Mouse (Mus musculus) liver, postnatal 0 days (tissue): Measurements from ENCODE around the gene Ddias. TPM values are rescaled to one million over a fixed set of nuclear protein-coding genes. Genes with fewer than 3 reads are reported as not detected.

ENCODE experiments used
- ATAC-seq: fragments of 200-750 bp; cut with Nextera tagmentation; 2 replicates; pipeline ENCODE4 v1.8.0; 2017; ENCODE audit warnings: mild to moderate bottlenecking, moderate library complexity
- DNase-seq: peaks from one replicate; pipeline ENCODE4 v3.0.0-alpha.2; 2016
- H3K27ac ChIP-seq: fragments of 300-500 bp; sonication (generic); 2 replicates; pipeline ENCODE4 v1.5.1; 2014; ENCODE audit warnings: antibody characterized with exemption, moderate library complexity, mild to moderate bottlenecking, low read depth
- H3K27me3 ChIP-seq: fragments of 300-500 bp; sonication (generic); 2 replicates; pipeline ENCODE4 v1.6.1; 2014; ENCODE audit warnings: low read length, control low read depth, mixed read lengths; ENCODE audit not compliant: insufficient read depth
- H3K36me3 ChIP-seq: fragments of 300-500 bp; sonication (generic); replicated peaks from 2 replicates; pipeline ENCODE4 v1.6.1; 2014; ENCODE audit warnings: mild to moderate bottlenecking, control low read depth, low read length, moderate library complexity, mixed read lengths; ENCODE audit not compliant: insufficient read depth
- H3K4me1 ChIP-seq: fragments of 300-500 bp; sonication (generic); 2 replicates; pipeline ENCODE4 v1.6.1; 2014; ENCODE audit warnings: antibody characterized with exemption, mild to moderate bottlenecking, control low read depth; ENCODE audit not compliant: insufficient read depth
- H3K4me2 ChIP-seq: fragments of 300-500 bp; sonication (generic); 2 replicates; pipeline ENCODE4 v1.6.1; 2014; ENCODE audit warnings: low read depth, mild to moderate bottlenecking, low read length, moderate library complexity, mixed read lengths
- H3K4me3 ChIP-seq: fragments of 300-500 bp; sonication (generic); 2 replicates; pipeline ENCODE4 v1.5.1; 2014; ENCODE audit warnings: low read depth, low read length
- H3K9ac ChIP-seq: fragments of 300-500 bp; sonication (generic); replicated peaks from 2 replicates; pipeline ENCODE4 v1.6.1; 2014; ENCODE audit warnings: mild to moderate bottlenecking, moderate library complexity
- H3K9me3 ChIP-seq: fragments of 300-500 bp; sonication (generic); 2 replicates; pipeline ENCODE4 v1.6.1; 2016; ENCODE audit warnings: mild to moderate bottlenecking, control low read depth, low read length, mixed read lengths
- CTCF ChIP-seq: sonication (generic); IDR thresholded peaks from 2 replicates; pipeline ENCODE4 v1.5.1; 2016; ENCODE audit warnings: antibody characterized with exemption, low read depth
- EP300 ChIP-seq: IDR thresholded peaks from 2 replicates; pipeline ENCODE4 v1.6.1; 2016; ENCODE audit warnings: antibody characterized with exemption, low read depth, mild to moderate bottlenecking
- WGBS: fragments of 180-500 bp; shearing (Covaris S2); extraction: QIAGEN DNeasy Blood & Tissue Kit; methylation state at CpG from one replicate; pipeline ENCODE4 v1.1.7; 2014; ENCODE audit not compliant: insufficient replicate concordance; 5-methylcytosine and 5-hydroxymethylcytosine counted together
- polyA plus RNA-seq: library from polyadenylated mRNA; unstranded; fragments of >200 nt; fragmentation: Nextera tagmentation; extraction: Ambion mirVana; gene quantifications from 2 replicates; pipeline ENCODE4 v1.2.1, GENCODE M21; 2015

Gene Ddias
- polyA plus RNA-seq, 1 experiment from 2014 or later: 3.9 TPM

- 64% methylated on average over 3 of the region's 3 CpGs for WGBS
- TF ChIP-seq CTCF (no peak), EP300 (no peak)
- no peak for DNase-seq
- H3K9ac ChIP-seq: no peak overlapping the region
- no peaks in the 10 kb centered on the region for H3K4me1 ChIP-seq
- no peaks in the 10 kb centered on the region for H3K36me3 ChIP-seq
- no peak overlapping the region for H3K27ac ChIP-seq
- H3K4me2 ChIP-seq: no peak overlapping the region
- H3K9me3 ChIP-seq: no peaks in the 10 kb centered on the region
- no peaks in the 10 kb centered on the region for H3K27me3 ChIP-seq
- ATAC-seq: no peak
- H3K4me3 ChIP-seq: no peak overlapping the region
Observed at GRCm38 (mm10) chr7:92837907-92838306, 36.1 kb downstream of the Ddias start.

- 49% methylated on average over 11 of the region's 11 CpGs for WGBS
- no peaks in the 10 kb centered on the region for H3K36me3 ChIP-seq
- TF ChIP-seq CTCF (no peak), EP300 (no peak)
- ATAC-seq (peak; percentile 60), DNase-seq (peak; percentile 21)
- no peak overlapping the region for H3K4me2 ChIP-seq
- H3K27me3 ChIP-seq: no peaks in the 10 kb centered on the region
- H3K27ac ChIP-seq: no peak overlapping the region
- no peaks in the 10 kb centered on the region for H3K4me1 ChIP-seq
- no peak overlapping the region for H3K4me3 ChIP-seq
- no peak overlapping the region for H3K9ac ChIP-seq
- H3K9me3 ChIP-seq: no peaks in the 10 kb centered on the region
Observed at GRCm38 (mm10) chr7:92837226-92837625, 36.8 kb downstream of the Ddias start.

- Histone ChIP-seq H3K36me3 (no peaks in the 10 kb centered on the region), H3K4me2 (no peak overlapping the region), H3K4me3 (no peak overlapping the region), H3K27ac (no peak overlapping the region), H3K9ac (no peak overlapping the region), H3K4me1 (no peaks in the 10 kb centered on the region), H3K27me3 (no peaks in the 10 kb centered on the region), H3K9me3 (no peaks in the 10 kb centered on the region)
- WGBS: 70% methylated on average over 3 of the region's 3 CpGs
- no peak for ATAC-seq
- DNase-seq: no peak
- no peak for TF ChIP-seq CTCF
Observed at GRCm38 (mm10) chr7:92836447-92836846, 37.6 kb downstream of the Ddias start.

- Histone ChIP-seq H3K36me3 (no peaks in the 10 kb centered on the region), H3K4me1 (no peaks in the 10 kb centered on the region), H3K9ac (no peak overlapping the region), H3K27ac (no peak overlapping the region), H3K4me2 (no peak overlapping the region), H3K27me3 (no peaks in the 10 kb centered on the region), H3K9me3 (no peaks in the 10 kb centered on the region), H3K4me3 (no peak overlapping the region)
- no peak for ATAC-seq
- TF ChIP-seq EP300: no peak
- no peak for TF ChIP-seq CTCF
- no peak for DNase-seq
- 71% methylated on average over 2 of the region's 2 CpGs for WGBS
Observed at GRCm38 (mm10) chr7:92834391-92834790, 39.7 kb downstream of the Ddias start.

- ATAC-seq (no peak), DNase-seq (no peak)
- no peak overlapping the region for H3K4me2 ChIP-seq
- H3K36me3 ChIP-seq: no peaks in the 10 kb centered on the region
- no peak for TF ChIP-seq EP300
- TF ChIP-seq CTCF: no peak
- H3K27ac ChIP-seq: no peak overlapping the region
- no peak overlapping the region for H3K9ac ChIP-seq
- H3K4me3 ChIP-seq: no peak overlapping the region
- no peaks in the 10 kb centered on the region for H3K27me3 ChIP-seq
- H3K9me3 ChIP-seq: no peaks in the 10 kb centered on the region
- H3K4me1 ChIP-seq: no peaks in the 10 kb centered on the region
- 56% methylated on average over 6 of the region's 6 CpGs for WGBS
Observed at GRCm38 (mm10) chr7:92832395-92832794, 41.7 kb downstream of the Ddias start.

- Histone ChIP-seq H3K9me3 (no peaks in the 10 kb centered on the region), H3K9ac (no peak overlapping the region), H3K36me3 (no peaks in the 10 kb centered on the region; the same call in 1 of the 2 replicates), H3K4me1 (no peaks in the 10 kb centered on the region), H3K27me3 (no peaks in the 10 kb centered on the region), H3K4me2 (no peak overlapping the region), H3K4me3 (no peak overlapping the region), H3K27ac (no peak overlapping the region)
- 56% methylated on average over 3 of the region's 3 CpGs for WGBS
- peak; percentile 56 for TF ChIP-seq CTCF
- no peak for TF ChIP-seq EP300
- ATAC-seq: peak; percentile 38; the same call in 1 of the 2 replicates
- no peak for DNase-seq
Observed at GRCm38 (mm10) chr7:92827981-92828380, 46.1 kb downstream of the Ddias start.

DNA sequence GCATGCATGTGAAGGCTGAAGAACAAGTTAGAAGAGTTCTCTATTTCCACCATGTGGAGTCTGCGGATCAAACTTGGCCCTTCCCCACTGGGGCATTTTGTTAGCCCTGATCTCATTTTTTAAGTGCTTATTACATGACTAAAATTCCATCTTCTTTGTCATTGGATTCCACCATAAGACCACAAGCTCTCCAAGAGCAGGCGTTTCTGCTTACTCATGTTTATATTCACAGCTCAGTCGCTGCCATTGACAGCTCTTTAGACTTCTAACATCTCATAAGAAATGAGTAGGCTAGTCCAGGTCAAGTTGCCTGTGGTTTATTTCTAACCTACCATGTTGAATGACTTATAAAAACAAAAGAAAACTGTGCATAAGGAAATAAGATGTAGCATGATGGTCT, 47.8 kb downstream of the Ddias start:
- no peak overlapping the region for H3K4me3 ChIP-seq
- DNase-seq (no peak), ATAC-seq (no peak)
- no peak overlapping the region for H3K27ac ChIP-seq
- no peaks in the 10 kb centered on the region; the same call in 1 of the 2 replicates for H3K36me3 ChIP-seq
- no peaks in the 10 kb centered on the region for H3K27me3 ChIP-seq
- H3K9me3 ChIP-seq: no peaks in the 10 kb centered on the region
- H3K4me1 ChIP-seq: peaks cover 4% of the 10 kb centered on the region; the same call in 1 of the 2 replicates
- 81% methylated on average over 3 of the region's 3 CpGs for WGBS
- no peak overlapping the region for H3K4me2 ChIP-seq
- TF ChIP-seq EP300: no peak
- TF ChIP-seq CTCF: no peak
- H3K9ac ChIP-seq: no peak overlapping the region
